8 mouse cellular contexts compared by ENCODE assay signal in genomic region chr11:69855347-69855746, GRCm38 (mm10). TPM values are rescaled to one million over a fixed set of nuclear protein-coding genes. Genes with fewer than 3 reads are reported as not detected.
DNase-seq lines count a peak whose midpoint lies in the region; ATAC-seq and TF ChIP-seq lines count a peak whose summit lies in the region.

No protein-coding gene starts in this region.

- peaks cover 9% of the 10 kb centered on the region; the same call in 1 of the 2 replicates for H3K27me3 ChIP-seq in forebrain, embryonic 14.5 days (replicated peaks; ENCODE audit: control insufficient read depth, insufficient read depth, low read length)
- H3K27me3 ChIP-seq in limb, embryonic 10.5 days (ENCODE audit: low read depth, poor library complexity, severe bottlenecking) = peaks cover 50% of the 10 kb centered on the region

- H3K9ac ChIP-seq in forebrain, embryonic 14.5 days (ENCODE audit: low read length) = no peak overlapping the region

- no peaks in the 10 kb centered on the region for H3K9me3 ChIP-seq in forebrain, embryonic 14.5 days (replicated peaks; ENCODE audit: control insufficient read depth, low read length)
- H3K9me3 ChIP-seq in limb, embryonic 10.5 days (replicated peaks) = no peaks in the 10 kb centered on the region

- no peak overlapping the region for H3K4me3 ChIP-seq in layer of hippocampus, adult 2 months
- no peak overlapping the region for H3K4me3 ChIP-seq in forebrain, embryonic 14.5 days (ENCODE audit: low read depth, low read length)
- H3K4me3 ChIP-seq in limb, embryonic 10.5 days = peak overlapping the region; percentile 2

- peak; percentile 68 for TF ChIP-seq CTCF in layer of hippocampus, adult 2 months (conservative IDR thresholded peaks at IDR 0.05)

- no peaks in the 10 kb centered on the region; the same call in 1 of the 2 replicates for H3K4me1 ChIP-seq in forebrain, embryonic 14.5 days (ENCODE audit: control insufficient read depth, insufficient read depth, low read length)
- peaks cover 42% of the 10 kb centered on the region for H3K4me1 ChIP-seq in limb, embryonic 10.5 days

- H3K36me3 ChIP-seq in forebrain, embryonic 14.5 days (ENCODE audit: control insufficient read depth, insufficient read depth, low read length) = peaks cover 26% of the 10 kb centered on the region
- peaks cover 29% of the 10 kb centered on the region for H3K36me3 ChIP-seq in limb, embryonic 10.5 days

- no peak overlapping the region for H3K27ac ChIP-seq in layer of hippocampus, adult 2 months
- no peak overlapping the region for H3K27ac ChIP-seq in forebrain, embryonic 14.5 days (ENCODE audit: low read depth, low read length)
- H3K27ac ChIP-seq in limb, embryonic 10.5 days = peak overlapping the region; percentile 53; the same call in 1 of the 2 replicates

- 23% methylated on average over 16 of the region's 16 CpGs for WGBS in forebrain, embryonic 14.5 days
- 24% methylated on average over 16 of the region's 16 CpGs for WGBS in limb, embryonic 10.5 days

- H3K4me2 ChIP-seq in forebrain, embryonic 14.5 days (ENCODE audit: low read length) = no peak overlapping the region

- peak; percentile 57 for ATAC-seq in forebrain, embryonic 14.5 days

- DNase-seq in layer of hippocampus, adult 2 months (ENCODE audit: low spot score in 2 of 2) = no peak
- no peak for DNase-seq in layer of hippocampus, adult 9-10 months (ENCODE audit: low spot score)
- DNase-seq in brain, adult 2 months (ENCODE audit: low read depth, low spot score) = peak; percentile 24
- DNase-seq in forebrain, embryonic 14.5 days (ENCODE audit: low spot score) = peak; percentile 39
- peak; percentile 78 for DNase-seq in limb, embryonic 10.5 days (ENCODE audit: low spot score)
- peak; percentile 44 to 65 for DNase-seq in natural killer cell, adult 2 months (ENCODE audit: low spot score in 2 of 2)
- DNase-seq in frontal cortex, postnatal 10 days (ENCODE audit: low spot score in 2 of 2) = no peak
- no peak for DNase-seq in urinary bladder, postnatal 36 days (ENCODE audit: low spot score in 2 of 2)

RNA-seq across cellular contexts. Expression of gene Tnk1, which starts 3.2 kb away (rescaled TPM):
- not detected for total RNA-seq in layer of hippocampus, adult 2 months (2021)
- polyA plus RNA-seq in forebrain, embryonic 14.5 days (2014; fragmentation: Nextera tagmentation; extraction: Ambion mirVana) = 0.32 TPM in 1 of 2 replicates, not detected in the other
- 1.1 TPM in 2 replicates for polyA plus RNA-seq in limb, embryonic 10.5 days (2016; fragmentation: Nextera tagmentation; extraction: Ambion mirVana)

RNA-seq across cellular contexts. Expression of gene Plscr3, which starts 9.2 kb away (rescaled TPM):
- total RNA-seq in layer of hippocampus, adult 2 months (2021) = 10 to 100 TPM; 17.1 to 19.8 TPM
- 44.3 and 49.0 TPM in 2 replicates for polyA plus RNA-seq in forebrain, embryonic 14.5 days (2014; fragmentation: Nextera tagmentation; extraction: Ambion mirVana)
- 96.7 and 117 TPM in 2 replicates for polyA plus RNA-seq in limb, embryonic 10.5 days (2016; fragmentation: Nextera tagmentation; extraction: Ambion mirVana)

RNA-seq across cellular contexts. Expression of gene Tmem256, which starts 17.0 kb away (rescaled TPM):
- 100 to 1,000 TPM; 113 to 114 TPM for total RNA-seq in layer of hippocampus, adult 2 months (2021)
- 307 and 386 TPM in 2 replicates for polyA plus RNA-seq in forebrain, embryonic 14.5 days (2014; fragmentation: Nextera tagmentation; extraction: Ambion mirVana)
- 269 and 280 TPM in 2 replicates for polyA plus RNA-seq in limb, embryonic 10.5 days (2016; fragmentation: Nextera tagmentation; extraction: Ambion mirVana)

RNA-seq across cellular contexts. Expression of gene Nlgn2, which starts 17.8 kb away (rescaled TPM):
- total RNA-seq in layer of hippocampus, adult 2 months (2021) = 100 to 1,000 TPM; 197 to 201 TPM
- polyA plus RNA-seq in forebrain, embryonic 14.5 days (2014; fragmentation: Nextera tagmentation; extraction: Ambion mirVana) = 15.7 and 18.4 TPM in 2 replicates
- polyA plus RNA-seq in limb, embryonic 10.5 days (2016; fragmentation: Nextera tagmentation; extraction: Ambion mirVana) = 2.2 and 3.5 TPM in 2 replicates

RNA-seq across cellular contexts. Expression of gene Tmem95, which starts 22.5 kb away (rescaled TPM):
- not detected for total RNA-seq in layer of hippocampus, adult 2 months (2021)
- polyA plus RNA-seq in forebrain, embryonic 14.5 days (2014; fragmentation: Nextera tagmentation; extraction: Ambion mirVana) = not detected in 2 replicates
- polyA plus RNA-seq in limb, embryonic 10.5 days (2016; fragmentation: Nextera tagmentation; extraction: Ambion mirVana) = not detected in 2 replicates

Comparison
In these comparisons a context has a peak if more than half of its experiments do, and no peak if none do; other contexts are left out.
1. DNase-seq: peak in brain, adult 2 months (single experiment), forebrain, embryonic 14.5 days (single experiment), limb, embryonic 10.5 days (single experiment) and natural killer cell, adult 2 months (2 of 2); none in layer of hippocampus, adult 2 months (0 of 2), layer of hippocampus, adult 9-10 months (single experiment), frontal cortex, postnatal 10 days (0 of 2) and urinary bladder, postnatal 36 days (0 of 2).